Mouse (Mus musculus): ENCODE measurements around the gene Babam2.

Gene Babam2

GRCm38 (mm10) chr5:32043153-32043552, 345.7 kb downstream of the Babam2 start:
- no peak for DNase-seq (ENCODE audit: low read depth)

- DNase-seq (ENCODE audit: low read depth): no peak
Measured at GRCm38 (mm10) chr5:32043996-32044395, 346.5 kb downstream of the Babam2 start.

GRCm38 (mm10) chr5:32051899-32052298, 354.4 kb downstream of the Babam2 start:
- DNase-seq (ENCODE audit: low read depth): no peak

- no peak for DNase-seq (ENCODE audit: low read depth)
Measured at GRCm38 (mm10) chr5:32052467-32052866, 355.0 kb downstream of the Babam2 start.

GRCm38 (mm10) chr5:32053476-32053875, 356.0 kb downstream of the Babam2 start:
- DNase-seq (ENCODE audit: low read depth): no peak

GRCm38 (mm10) chr5:32055676-32056075, 358.2 kb downstream of the Babam2 start:
- no peak for DNase-seq (ENCODE audit: low read depth)

GRCm38 (mm10) chr5:32056126-32056525, 358.6 kb downstream of the Babam2 start:
- DNase-seq (ENCODE audit: low read depth): no peak

GRCm38 (mm10) chr5:32058481-32059253, 361.2 kb downstream of the Babam2 start:
- DNase-seq (ENCODE audit: low read depth): no peak

- no peak for DNase-seq (ENCODE audit: low read depth)
Measured at GRCm38 (mm10) chr5:32059254-32059796, 361.8 kb downstream of the Babam2 start.

- DNase-seq (ENCODE audit: low read depth): no peak
Measured at GRCm38 (mm10) chr5:32060485-32060884, 363.0 kb downstream of the Babam2 start.

- DNase-seq (ENCODE audit: low read depth): no peak
Measured at GRCm38 (mm10) chr5:32061854-32062253, 364.4 kb downstream of the Babam2 start.

GRCm38 (mm10) chr5:32064341-32065105, 367.0 kb downstream of the Babam2 start:
- no peak for DNase-seq (ENCODE audit: low read depth)

- no peak for DNase-seq (ENCODE audit: low read depth)
Measured at GRCm38 (mm10) chr5:32066015-32066734, 368.7 kb downstream of the Babam2 start.

GRCm38 (mm10) chr5:32066839-32067238, 369.4 kb downstream of the Babam2 start:
- no peak for DNase-seq (ENCODE audit: low read depth)

GRCm38 (mm10) chr5:32068616-32069015, 371.1 kb downstream of the Babam2 start:
- DNase-seq (ENCODE audit: low read depth): no peak

- DNase-seq (ENCODE audit: low read depth): no peak
Measured at GRCm38 (mm10) chr5:32069096-32069495, 371.6 kb downstream of the Babam2 start.

- DNase-seq (ENCODE audit: low read depth): no peak
Measured at GRCm38 (mm10) chr5:32069566-32070169, 372.2 kb downstream of the Babam2 start.

- no peak for DNase-seq (ENCODE audit: low read depth)
Measured at GRCm38 (mm10) chr5:32070781-32071180, 373.3 kb downstream of the Babam2 start.

GRCm38 (mm10) chr5:32071314-32071713, 373.8 kb downstream of the Babam2 start:
- DNase-seq (ENCODE audit: low read depth): no peak

- DNase-seq (ENCODE audit: low read depth): no peak
Measured at GRCm38 (mm10) chr5:32071824-32072223, 374.3 kb downstream of the Babam2 start.

GRCm38 (mm10) chr5:32072877-32073276, 375.4 kb downstream of the Babam2 start:
- DNase-seq (ENCODE audit: low read depth): no peak

- no peak for DNase-seq (ENCODE audit: low read depth)
Measured at GRCm38 (mm10) chr5:32074053-32074452, 376.6 kb downstream of the Babam2 start.

Data from naive thymus-derived CD4-positive, alpha-beta T cell, adult 2 months (primary cell).